Mouse (Mus musculus) forebrain, embryonic 13.5 days (tissue): Measurements from ENCODE around the gene Tmco2. TPM values are rescaled to one million over a fixed set of nuclear protein-coding genes. Genes with fewer than 3 reads are reported as not detected.

ENCODE experiments used
- ATAC-seq: fragments of 200-750 bp; cut with Nextera tagmentation; 2 replicates; pipeline ENCODE4 v1.8.0; 2017
- H3K27ac ChIP-seq: fragments of 300-500 bp; sonication (generic); 2 replicates; pipeline ENCODE4 v1.5.1; 2015; ENCODE audit warnings: inconsistent platforms, mild to moderate bottlenecking, moderate library complexity
- H3K27me3 ChIP-seq: fragments of 300-500 bp; sonication (generic); 2 replicates; pipeline ENCODE4 v1.6.1; 2015; ENCODE audit warnings: mild to moderate bottlenecking, inconsistent platforms
- H3K36me3 ChIP-seq: fragments of 300-500 bp; sonication (generic); 2 replicates; pipeline ENCODE4 v1.6.1; 2015; ENCODE audit warnings: mild to moderate bottlenecking, inconsistent platforms; ENCODE audit not compliant: poor library complexity, severe bottlenecking
- H3K4me1 ChIP-seq: fragments of 300-500 bp; sonication (generic); 2 replicates; pipeline ENCODE4 v1.6.1; 2015; ENCODE audit warnings: inconsistent platforms
- H3K4me2 ChIP-seq: fragments of 300-500 bp; sonication (generic); 2 replicates; pipeline ENCODE4 v1.6.1; 2015; ENCODE audit warnings: inconsistent platforms, mild to moderate bottlenecking, moderate library complexity
- H3K4me3 ChIP-seq: fragments of 300-500 bp; sonication (generic); 2 replicates; pipeline ENCODE4 v1.5.1; 2015; ENCODE audit warnings: mild to moderate bottlenecking, inconsistent platforms
- H3K9ac ChIP-seq: fragments of 300-500 bp; sonication (generic); 2 replicates; pipeline ENCODE4 v1.6.1; 2015; ENCODE audit warnings: mild to moderate bottlenecking, inconsistent platforms
- H3K9me3 ChIP-seq: fragments of 300-500 bp; sonication (generic); replicated peaks from 2 replicates; pipeline ENCODE4 v1.6.1; 2016; ENCODE audit warnings: inconsistent platforms
- WGBS: fragments of 180-500 bp; shearing (Covaris S2); methylation state at CpG from one replicate; pipeline ENCODE4 v1.1.7; 2015; 5-methylcytosine and 5-hydroxymethylcytosine counted together
- polyA plus RNA-seq: library from polyadenylated mRNA; unstranded; fragments of >200 nt; fragmentation: Nextera tagmentation; extraction: Ambion mirVana; gene quantifications from 2 replicates; pipeline ENCODE4 v1.2.1, GENCODE M21; 2015

Tmco2 gene
- polyA plus RNA-seq, 1 experiment from 2014 or later: not detected

DNA sequence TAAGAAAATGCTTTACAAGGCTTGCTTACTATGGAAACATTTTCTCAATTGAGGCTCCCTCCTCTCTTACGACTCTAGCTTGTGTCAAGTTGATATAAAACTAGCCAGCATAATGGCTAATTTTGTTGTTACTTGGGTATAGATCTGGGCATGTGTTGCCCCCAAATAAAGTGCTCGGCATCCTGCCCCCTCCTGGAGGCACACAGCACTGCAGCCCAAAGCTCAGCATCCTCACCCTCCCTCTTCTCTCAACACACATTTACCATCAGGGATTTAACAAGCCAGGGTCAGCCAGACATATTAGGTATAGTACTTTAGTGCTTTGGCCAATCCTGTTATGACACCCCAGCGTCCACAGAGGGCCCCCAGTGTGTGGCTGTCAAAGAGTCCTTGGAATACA, 52.7 kb downstream of the Tmco2 start:
- Histone ChIP-seq H3K36me3 (peaks cover 20% of the 10 kb centered on the region), H3K27me3 (peaks cover 10% of the 10 kb centered on the region; the same call in 1 of the 2 replicates), H3K9me3 (no peaks in the 10 kb centered on the region), H3K27ac (no peak overlapping the region), H3K9ac (no peak overlapping the region), H3K4me2 (no peak overlapping the region), H3K4me1 (peaks cover 7% of the 10 kb centered on the region; the same call in 1 of the 2 replicates), H3K4me3 (no peak overlapping the region)
- 0 out of 2 replicates have a peak, but pooled peaks have one; percentile 2 for ATAC-seq
- WGBS: 48% methylated on average over 3 of the region's 3 CpGs

Other genes with a start within 250 kb of the Tmco2 start
- gene Exo5, start 184.2 kb downstream of the Tmco2 start, polyA plus RNA-seq: 42.9 and 44.4 TPM in 2 replicates
- gene Zfp69, start 157.5 kb downstream of the Tmco2 start, polyA plus RNA-seq: 7.4 and 8.9 TPM in 2 replicates
- 22.2 and 22.7 TPM in 2 replicates for gene Smap2, start 92.0 kb downstream of the Tmco2 start, polyA plus RNA-seq
- 1.6 and 1.9 TPM in 2 replicates for gene Col9a2, start 69.8 kb downstream of the Tmco2 start, polyA plus RNA-seq
- gene Zmpste24, start 11.0 kb downstream of the Tmco2 start, polyA plus RNA-seq: 28.1 and 30.5 TPM in 2 replicates
- 27.5 and 31.7 TPM in 2 replicates for gene Rlf, start 105.9 kb upstream of the Tmco2 start, polyA plus RNA-seq
- not detected in 2 replicates for gene Gm12888, start 215.7 kb upstream of the Tmco2 start, polyA plus RNA-seq